Mouse (Mus musculus): ENCODE data around the gene Aqp11. TPM values are rescaled to one million over a fixed set of nuclear protein-coding genes. Genes with fewer than 3 reads are reported as not detected.

Aqp11 gene
- polyA plus RNA-seq, 1 experiment from 2014 or later, result 4.0 TPM

DNA sequence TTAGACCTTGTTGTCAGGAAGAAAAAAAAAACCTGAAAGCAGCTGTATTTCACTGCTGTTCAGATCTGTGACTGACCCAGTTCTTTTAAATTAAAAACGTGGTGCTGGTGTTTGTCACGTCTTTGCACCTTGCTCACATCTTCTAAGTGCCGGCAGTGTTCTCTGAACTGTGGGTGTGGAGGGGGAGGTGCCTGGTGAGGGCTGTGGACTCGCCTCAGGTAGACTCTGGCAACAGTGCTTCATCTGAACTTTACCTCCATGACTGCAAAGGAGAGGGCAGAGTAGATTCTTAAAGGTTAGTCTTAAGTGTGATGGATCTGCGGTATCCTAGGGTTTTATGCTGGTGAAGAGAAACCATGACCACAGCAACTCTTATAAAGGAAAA lies 27.9 kb upstream of the Aqp11 start:
- no peaks in the 10 kb centered on the region for H3K36me3 ChIP-seq (replicated peaks)
- no peaks in the 10 kb centered on the region for H3K9me3 ChIP-seq
- no peak overlapping the region for H3K27ac ChIP-seq (replicated peaks)
- no peak for DNase-seq (ENCODE audit: low spot score)
- H3K27me3 ChIP-seq (replicated peaks; ENCODE audit: low read depth, poor library complexity, severe bottlenecking), result no peaks in the 10 kb centered on the region
- H3K4me1 ChIP-seq, result 0 out of 2 replicates have a peak, but pooled peaks cover 2% of the 10 kb centered on the region
- no peak overlapping the region for H3K4me3 ChIP-seq
- WGBS, result 84% methylated on average over 5 of the region's 5 CpGs

DNA sequence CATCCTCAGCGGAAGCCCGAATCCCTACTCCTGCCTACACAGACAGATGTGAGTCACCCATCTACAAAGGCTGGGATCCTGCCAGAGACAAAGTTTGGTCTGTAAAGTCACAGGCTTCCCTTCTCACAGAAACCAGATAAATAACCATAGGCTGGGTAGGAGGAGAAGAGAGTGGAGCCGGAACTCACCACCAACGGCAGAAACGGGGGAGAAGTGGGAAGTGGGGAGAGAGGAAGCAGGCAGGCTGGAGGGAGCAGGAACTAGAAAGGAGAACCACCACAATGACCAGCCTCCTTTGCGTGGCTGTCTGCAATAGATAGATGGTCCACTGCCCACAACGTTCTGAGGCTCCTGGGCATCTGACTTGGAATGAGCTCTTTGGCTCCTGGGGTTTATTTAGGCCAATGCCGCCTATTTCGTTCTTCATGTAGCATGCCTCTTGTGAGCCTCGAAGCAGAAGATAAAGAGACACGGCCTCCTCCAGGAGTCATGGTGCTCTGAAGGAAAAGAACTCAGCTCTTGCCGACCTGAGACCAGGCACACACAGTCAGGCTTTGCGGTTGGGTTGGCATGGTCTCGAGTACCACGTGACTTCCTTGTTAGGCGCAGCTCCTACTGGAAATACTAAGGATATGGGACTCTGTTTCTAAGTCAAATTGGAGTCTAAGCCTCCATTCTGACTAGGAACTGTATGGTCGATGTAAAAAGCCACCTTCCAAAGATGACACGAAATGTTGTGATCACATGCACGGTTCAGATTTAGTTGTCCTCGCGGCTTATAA lies 27.3 kb upstream of the Aqp11 start:
- 91% methylated on average over 21 of the region's 21 CpGs for WGBS
- no peaks in the 10 kb centered on the region for H3K9me3 ChIP-seq
- H3K36me3 ChIP-seq (replicated peaks), result no peaks in the 10 kb centered on the region
- 0 out of 2 replicates have a peak, but pooled peaks cover 2% of the 10 kb centered on the region for H3K4me1 ChIP-seq
- DNase-seq (ENCODE audit: low spot score), result no peak
- H3K4me3 ChIP-seq, result no peak overlapping the region
- no peak overlapping the region for H3K27ac ChIP-seq (replicated peaks)
- no peaks in the 10 kb centered on the region for H3K27me3 ChIP-seq (replicated peaks; ENCODE audit: low read depth, poor library complexity, severe bottlenecking)

DNA sequence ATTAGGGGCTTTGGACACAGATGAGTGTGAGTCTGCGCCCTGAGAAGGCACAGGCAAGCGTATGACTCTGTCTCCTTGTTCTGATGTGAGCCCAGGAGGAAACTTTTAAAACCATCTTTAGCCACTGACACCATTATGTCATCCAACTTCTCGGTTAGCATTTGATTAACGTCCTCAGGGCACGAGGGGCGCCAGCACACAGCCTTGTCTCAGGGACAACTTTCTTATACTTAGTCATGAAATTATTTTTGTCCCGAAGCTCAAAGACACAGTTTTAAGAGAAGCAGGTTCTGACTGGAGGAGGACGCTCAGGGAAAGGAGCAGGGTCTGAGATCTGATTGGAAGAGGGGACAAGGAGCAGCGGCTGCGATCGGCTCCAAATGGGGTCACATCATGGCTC lies 26.5 kb upstream of the Aqp11 start:
- no peak overlapping the region for H3K4me3 ChIP-seq
- H3K9me3 ChIP-seq, result no peaks in the 10 kb centered on the region
- no peak for DNase-seq (ENCODE audit: low spot score)
- 0 out of 2 replicates have a peak, but pooled peaks cover 2% of the 10 kb centered on the region for H3K4me1 ChIP-seq
- no peak overlapping the region for H3K27ac ChIP-seq (replicated peaks)
- H3K36me3 ChIP-seq (replicated peaks), result no peaks in the 10 kb centered on the region
- WGBS, result 80% methylated on average over 11 of the region's 11 CpGs
- H3K27me3 ChIP-seq (replicated peaks; ENCODE audit: low read depth, poor library complexity, severe bottlenecking), result no peaks in the 10 kb centered on the region

DNA sequence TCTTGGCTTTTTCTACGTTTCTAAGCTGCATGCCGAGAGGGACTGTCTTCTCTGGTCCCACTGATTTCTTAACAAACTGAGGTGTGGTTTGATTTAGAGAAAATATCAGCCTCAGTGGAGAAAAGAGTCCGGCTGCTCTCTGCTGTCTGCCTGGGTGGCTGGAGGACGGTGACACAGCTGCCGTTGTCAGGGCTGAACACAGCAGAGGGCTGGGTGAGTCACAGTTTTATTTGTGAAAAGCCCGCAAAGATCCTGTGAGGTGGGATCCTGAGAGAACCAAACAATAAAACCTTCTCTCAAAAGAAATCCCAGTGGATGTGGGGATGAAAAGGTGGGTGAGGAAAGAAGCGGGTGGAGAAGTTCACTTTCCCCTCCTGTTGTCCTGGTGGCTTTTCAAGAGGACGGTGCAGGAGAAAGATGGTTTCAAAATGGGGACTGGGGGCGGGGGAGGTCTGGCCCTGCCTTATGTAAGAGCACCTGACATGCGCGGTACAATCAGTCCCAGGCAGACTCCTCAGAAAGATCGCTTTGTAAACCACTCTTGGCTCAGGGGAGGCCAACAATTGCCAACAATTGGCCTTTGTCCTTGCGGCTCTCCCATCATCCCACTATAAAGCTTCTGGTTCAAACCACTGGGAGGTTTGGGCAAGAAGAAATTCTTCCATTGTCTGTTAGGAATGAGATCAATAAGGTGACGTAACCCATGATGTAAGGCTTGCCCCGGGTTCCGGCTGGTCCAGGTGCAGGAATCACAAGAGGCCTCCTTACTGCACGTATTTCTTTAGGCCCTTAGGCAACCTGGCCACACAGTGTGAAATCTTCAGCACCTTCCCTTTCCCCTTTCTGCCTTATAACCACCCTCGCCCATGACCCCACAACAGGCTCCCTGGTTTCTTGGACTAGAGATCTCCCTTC lies 19.1 kb upstream of the Aqp11 start:
- peak; percentile 35 for DNase-seq (ENCODE audit: low spot score)

DNA sequence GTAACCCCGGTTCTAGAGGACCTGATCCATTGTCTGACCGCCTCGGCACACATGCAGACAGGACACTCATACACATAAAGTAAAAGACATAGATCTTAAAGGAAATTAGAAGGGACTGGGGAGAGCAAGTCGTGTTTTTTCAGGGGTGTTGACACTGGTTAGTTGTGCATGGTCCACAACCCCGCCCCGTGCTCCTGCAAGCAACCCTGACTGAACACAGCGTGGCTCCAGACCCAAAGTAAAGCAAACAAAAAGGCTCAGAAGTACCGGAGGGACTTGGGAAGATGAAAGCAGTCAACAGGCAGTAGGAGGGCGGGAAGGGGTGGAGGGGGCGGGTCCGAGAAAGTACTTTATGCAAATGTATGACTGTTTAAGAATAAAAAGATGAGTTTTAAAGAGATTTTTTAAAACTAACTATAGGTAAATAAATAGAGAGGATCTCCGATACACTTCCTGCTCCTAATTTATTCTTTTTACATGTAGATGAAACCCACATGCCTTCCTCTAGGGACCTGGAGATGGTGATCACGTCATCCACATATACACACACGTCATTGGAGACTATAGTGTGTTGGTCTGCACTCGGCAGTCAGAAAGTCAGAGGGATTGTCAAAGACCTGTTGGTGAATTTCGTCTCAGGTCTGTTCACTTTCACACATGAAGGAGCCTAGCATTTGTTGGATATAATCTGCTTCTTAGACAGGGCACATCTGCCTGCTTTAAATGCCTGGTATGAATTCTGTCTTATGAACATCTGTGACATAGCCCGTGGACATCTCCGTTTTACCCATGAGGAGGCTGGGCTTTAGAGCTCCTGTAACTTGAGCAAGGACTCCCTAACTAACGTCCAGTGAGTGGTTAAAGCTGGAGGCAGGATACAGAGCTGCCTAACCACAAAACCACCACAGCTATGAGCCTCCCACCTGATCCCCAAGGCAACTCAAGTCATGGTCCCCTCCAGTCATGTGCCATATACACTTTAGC lies 11.4 kb upstream of the Aqp11 start:
- WGBS, result 38% methylated on average over 19 of the region's 19 CpGs
- Histone ChIP-seq H3K9me3 (no peaks in the 10 kb centered on the region), H3K27me3 (replicated peaks; ENCODE audit: low read depth, poor library complexity, severe bottlenecking) (no peaks in the 10 kb centered on the region), H3K4me1 (peaks cover 24% of the 10 kb centered on the region), H3K36me3 (replicated peaks) (no peaks in the 10 kb centered on the region), H3K4me3 (0 out of 2 replicates have a peak overlapping the region, but pooled peaks have one; percentile 20), H3K27ac (replicated peaks) (peak overlapping the region; percentile 65)
- no peak for DNase-seq (ENCODE audit: low spot score)

More for the DNA sequence above, 19.1 kb upstream of the Aqp11 start:
- H3K27ac ChIP-seq (replicated peaks), result peak overlapping the region; percentile 65
- no peaks in the 10 kb centered on the region for H3K36me3 ChIP-seq (replicated peaks)
- peaks cover 14% of the 10 kb centered on the region for H3K4me1 ChIP-seq
- 36% methylated on average over 18 of the region's 18 CpGs for WGBS
- 0 out of 2 replicates have a peak overlapping the region, but pooled peaks have one; percentile 14 for H3K4me3 ChIP-seq
- no peaks in the 10 kb centered on the region for H3K9me3 ChIP-seq
- no peaks in the 10 kb centered on the region for H3K27me3 ChIP-seq (replicated peaks; ENCODE audit: low read depth, poor library complexity, severe bottlenecking)

DNA sequence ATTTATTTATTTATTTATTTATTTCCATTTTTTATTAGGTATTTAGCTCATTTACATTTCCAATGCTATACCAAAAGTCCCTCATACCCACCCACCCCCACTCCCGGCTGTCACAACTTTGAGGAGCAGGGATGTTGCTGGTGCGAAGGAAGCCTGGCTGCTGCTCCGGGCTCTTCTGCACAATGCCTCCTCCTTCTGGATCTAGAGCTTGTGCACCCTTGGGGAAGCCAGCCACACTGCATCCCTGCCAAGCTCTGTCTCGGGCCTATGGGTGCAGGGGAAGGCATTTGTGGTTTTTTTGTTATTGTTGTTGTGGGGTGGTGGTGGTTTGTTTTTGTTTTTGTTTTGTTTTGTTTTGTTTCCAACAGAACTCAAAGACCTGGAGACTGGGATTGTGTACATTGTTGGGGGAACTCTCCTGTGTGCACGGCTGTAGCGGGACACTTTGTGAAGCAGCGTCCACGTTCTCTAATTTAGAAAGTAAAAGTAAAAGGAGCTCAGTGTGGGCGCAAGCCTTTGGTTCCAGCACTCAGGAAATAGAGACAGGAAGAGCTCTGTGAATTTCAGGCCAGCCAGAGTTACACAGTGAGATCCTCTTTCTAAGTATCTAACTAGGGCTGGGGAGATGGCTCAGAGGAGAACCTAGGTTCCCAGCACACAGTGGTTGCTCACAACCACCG lies 10.6 kb upstream of the Aqp11 start:
- Histone ChIP-seq H3K4me1 (peaks cover 24% of the 10 kb centered on the region), H3K9me3 (no peaks in the 10 kb centered on the region), H3K27me3 (replicated peaks; ENCODE audit: low read depth, poor library complexity, severe bottlenecking) (no peaks in the 10 kb centered on the region), H3K36me3 (replicated peaks) (no peaks in the 10 kb centered on the region), H3K4me3 (0 out of 2 replicates have a peak overlapping the region, but pooled peaks have one; percentile 20), H3K27ac (replicated peaks) (peak overlapping the region; percentile 65)
- DNase-seq (ENCODE audit: low spot score), result peak; percentile 25
- 59% methylated on average over 10 of the region's 10 CpGs for WGBS

DNA sequence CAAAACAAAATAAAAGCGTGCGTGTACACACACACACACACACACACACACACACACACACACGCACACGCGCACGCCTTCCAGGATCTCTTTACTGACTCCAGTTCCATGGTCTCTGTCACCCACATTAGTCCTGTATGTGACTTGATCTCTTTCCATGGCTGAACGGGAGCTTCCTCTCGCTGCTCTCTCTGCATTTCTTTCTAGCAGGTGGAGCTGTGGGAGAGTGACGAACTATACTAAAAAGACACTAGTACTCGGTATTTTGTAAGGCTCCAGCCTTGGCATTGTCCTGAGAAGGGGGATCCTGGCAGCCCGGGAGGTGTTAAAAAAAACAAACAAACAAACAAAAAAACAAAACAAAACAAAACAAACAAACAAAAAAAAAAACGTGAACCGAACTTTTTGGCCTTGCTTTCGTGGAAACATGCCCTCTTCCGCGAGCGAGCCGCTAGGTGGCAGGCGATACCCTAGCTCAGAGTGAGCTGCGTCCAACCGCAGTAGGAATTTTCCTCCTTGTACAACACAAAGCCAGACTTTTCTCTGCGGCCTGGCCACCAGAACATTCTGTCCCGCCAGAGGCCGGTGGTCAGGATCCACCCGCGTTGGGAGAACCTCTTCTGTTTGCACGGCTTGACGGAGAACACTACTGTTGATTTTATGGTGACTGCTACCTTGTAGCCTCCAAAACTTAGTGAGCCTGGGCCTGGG lies 9.9 kb upstream of the Aqp11 start:
- 27% methylated on average over 28 of the region's 28 CpGs for WGBS
- H3K27ac ChIP-seq (replicated peaks), result peak overlapping the region; percentile 77

DNA sequence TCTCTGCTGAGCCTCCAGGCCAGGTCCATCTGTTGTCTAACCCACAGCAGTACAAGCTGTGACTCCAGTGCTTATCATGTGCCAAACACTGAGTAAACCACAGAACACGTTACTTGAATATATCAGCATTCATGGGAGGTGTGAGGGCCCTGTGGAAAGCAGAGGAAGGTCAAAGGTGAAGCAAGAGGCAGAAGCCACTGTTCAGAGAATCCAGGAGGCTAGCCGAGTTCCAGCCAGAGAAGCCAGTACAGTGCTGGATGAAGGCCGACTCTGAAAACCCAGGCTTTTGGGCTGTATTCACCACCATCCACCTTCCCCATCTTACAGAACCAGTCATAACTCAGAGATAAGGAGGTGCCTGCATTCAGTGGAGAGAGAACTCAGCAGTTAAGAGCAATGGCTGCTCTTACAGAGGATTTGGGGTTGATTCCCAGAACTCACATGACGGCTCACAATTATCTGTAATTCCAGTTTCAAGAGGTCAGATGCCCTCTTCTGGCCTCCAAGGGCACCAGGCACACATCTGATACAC lies 9.2 kb upstream of the Aqp11 start:
- 67% methylated on average over 4 of the region's 4 CpGs for WGBS
- H3K4me1 ChIP-seq, result peaks cover 24% of the 10 kb centered on the region
- H3K4me3 ChIP-seq, result no peak overlapping the region
- no peaks in the 10 kb centered on the region for H3K27me3 ChIP-seq (replicated peaks; ENCODE audit: low read depth, poor library complexity, severe bottlenecking)
- no peaks in the 10 kb centered on the region for H3K36me3 ChIP-seq (replicated peaks)
- no peak overlapping the region for H3K27ac ChIP-seq (replicated peaks)
- no peaks in the 10 kb centered on the region for H3K9me3 ChIP-seq
- DNase-seq (ENCODE audit: low spot score), result no peak

More for the DNA sequence above, 9.9 kb upstream of the Aqp11 start:
- Histone ChIP-seq H3K9me3 (no peaks in the 10 kb centered on the region), H3K4me1 (peaks cover 24% of the 10 kb centered on the region), H3K4me3 (0 out of 2 replicates have a peak overlapping the region, but pooled peaks have one; percentile 23), H3K27me3 (replicated peaks; ENCODE audit: low read depth, poor library complexity, severe bottlenecking) (no peaks in the 10 kb centered on the region), H3K36me3 (replicated peaks) (no peaks in the 10 kb centered on the region)
- DNase-seq (ENCODE audit: low spot score), result peak; percentile 84

DNA sequence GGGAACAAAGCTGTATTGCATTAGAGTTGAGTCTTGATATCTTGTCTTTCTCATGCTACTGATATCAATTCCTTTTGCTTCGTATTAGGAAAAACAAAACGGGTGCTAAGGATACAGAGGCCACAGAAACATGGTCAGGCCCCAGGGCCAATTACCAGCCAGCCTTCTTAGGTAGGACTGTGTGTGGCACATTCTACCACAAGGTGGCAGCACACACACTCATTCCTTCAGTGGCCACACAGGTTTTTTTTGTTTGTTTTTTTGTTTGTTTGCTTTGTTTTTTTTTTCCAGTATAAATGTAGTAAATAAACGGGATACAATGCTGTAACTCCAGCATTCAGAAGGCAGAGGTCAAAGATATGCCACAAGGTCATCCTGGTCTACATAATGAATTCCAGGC lies 7.2 kb upstream of the Aqp11 start:
- Histone ChIP-seq H3K4me3 (no peak overlapping the region), H3K9me3 (no peaks in the 10 kb centered on the region), H3K27me3 (replicated peaks; ENCODE audit: low read depth, poor library complexity, severe bottlenecking) (no peaks in the 10 kb centered on the region), H3K36me3 (replicated peaks) (no peaks in the 10 kb centered on the region), H3K27ac (replicated peaks) (peak overlapping the region; percentile 48; the same call in 1 of the 2 replicates), H3K4me1 (peaks cover 31% of the 10 kb centered on the region)
- WGBS, result 15% methylated on average over 3 of the region's 3 CpGs
- peak; percentile 61 for DNase-seq (ENCODE audit: low spot score)

DNA sequence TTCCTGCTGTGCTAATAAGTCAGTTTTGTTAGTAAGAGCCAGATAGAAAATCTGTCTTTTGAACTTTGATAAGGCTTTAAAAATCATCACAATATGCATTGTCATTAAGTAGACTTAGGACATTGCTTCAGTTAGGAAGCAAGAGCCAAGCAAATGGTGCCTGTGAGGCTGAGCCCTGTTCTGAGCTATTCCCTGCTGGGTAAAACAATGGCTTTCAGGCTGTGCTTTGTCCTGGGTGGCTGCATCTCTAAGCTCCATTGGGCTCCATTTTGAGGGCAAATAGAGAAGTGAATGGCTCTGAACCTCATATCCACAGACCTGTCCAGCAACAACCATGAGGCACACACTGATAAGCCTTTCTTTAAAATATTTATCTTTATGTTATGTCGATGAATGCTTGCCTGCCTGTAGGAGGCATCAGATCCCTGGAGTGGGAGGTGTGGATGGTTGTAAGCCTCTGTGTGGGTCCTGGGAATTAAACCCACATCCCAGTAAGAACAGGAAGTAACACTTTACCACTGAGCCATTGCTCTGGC lies 3.7 kb upstream of the Aqp11 start:
- H3K27ac ChIP-seq (replicated peaks), result no peak overlapping the region
- peaks cover 7% of the 10 kb centered on the region for H3K27me3 ChIP-seq (replicated peaks; ENCODE audit: low read depth, poor library complexity, severe bottlenecking)
- peaks cover 25% of the 10 kb centered on the region for H3K4me1 ChIP-seq
- DNase-seq (ENCODE audit: low spot score), result no peak
- no peak overlapping the region for H3K4me3 ChIP-seq
- no peaks in the 10 kb centered on the region for H3K36me3 ChIP-seq (replicated peaks)
- H3K9me3 ChIP-seq, result no peaks in the 10 kb centered on the region
- 30% methylated on average over 1 of the region's 1 CpGs for WGBS

Data from embryonic facial prominence, embryonic 10.5 days (tissue).